Mouse (Mus musculus): ENCODE measurements around the gene Arsa.

Gene Arsa

GRCm38 (mm10) chr15:89496131-89496530, 18.9 kb upstream of the Arsa start:
- DNase-seq (ENCODE audit: low spot score in 2 of 2), result no peak

GRCm38 (mm10) chr15:89494970-89495369, 17.7 kb upstream of the Arsa start:
- DNase-seq (ENCODE audit: low spot score in 2 of 2), result no peak

GRCm38 (mm10) chr15:89488611-89489117, 11.4 kb upstream of the Arsa start:
- no peak for DNase-seq (ENCODE audit: low spot score in 2 of 2)

- no peak for DNase-seq (ENCODE audit: low spot score in 2 of 2)
These were observed 11.0 kb upstream of the Arsa start for GRCm38 (mm10) chr15:89488182-89488581.

- DNase-seq (ENCODE audit: low spot score in 2 of 2), result no peak
These were observed 3.4 kb upstream of the Arsa start for GRCm38 (mm10) chr15:89480584-89480983.

GRCm38 (mm10) chr15:89478622-89479021, 1.4 kb upstream of the Arsa start:
- DNase-seq (ENCODE audit: low spot score in 2 of 2), result no peak

- DNase-seq (ENCODE audit: low spot score in 2 of 2), result no peak
These were observed 581 bp upstream of the Arsa start for GRCm38 (mm10) chr15:89477806-89478205.

GRCm38 (mm10) chr15:89476475-89476815, 780 bp downstream of the Arsa start:
- DNase-seq (ENCODE audit: low spot score in 2 of 2), result no peak

- DNase-seq (ENCODE audit: low spot score in 2 of 2), result peak; percentile 91
These were observed 1.4 kb downstream of the Arsa start for GRCm38 (mm10) chr15:89475611-89476474.

GRCm38 (mm10) chr15:89475293-89475600, 2.0 kb downstream of the Arsa start:
- no peak for DNase-seq (ENCODE audit: low spot score in 2 of 2)

GRCm38 (mm10) chr15:89474596-89475292, 2.5 kb downstream of the Arsa start:
- DNase-seq (ENCODE audit: low spot score in 2 of 2), result no peak

GRCm38 (mm10) chr15:89473921-89474320, 3.3 kb downstream of the Arsa start:
- DNase-seq (ENCODE audit: low spot score in 2 of 2), result no peak

GRCm38 (mm10) chr15:89473370-89473769, 3.9 kb downstream of the Arsa start:
- DNase-seq (ENCODE audit: low spot score in 2 of 2), result no peak

GRCm38 (mm10) chr15:89471476-89471875, 5.7 kb downstream of the Arsa start:
- no peak for DNase-seq (ENCODE audit: low spot score in 2 of 2)

GRCm38 (mm10) chr15:89468577-89468976, 8.6 kb downstream of the Arsa start:
- DNase-seq (ENCODE audit: low spot score in 2 of 2), result no peak

GRCm38 (mm10) chr15:89465052-89465451, 12.2 kb downstream of the Arsa start:
- no peak for DNase-seq (ENCODE audit: low spot score in 2 of 2)

GRCm38 (mm10) chr15:89463334-89464235, 13.6 kb downstream of the Arsa start:
- DNase-seq (ENCODE audit: low spot score in 2 of 2), result no peak

GRCm38 (mm10) chr15:89462176-89462575, 15.0 kb downstream of the Arsa start:
- DNase-seq (ENCODE audit: low spot score in 2 of 2), result no peak

GRCm38 (mm10) chr15:89461321-89461720, 15.9 kb downstream of the Arsa start:
- no peak for DNase-seq (ENCODE audit: low spot score in 2 of 2)

GRCm38 (mm10) chr15:89460298-89460697, 16.9 kb downstream of the Arsa start:
- no peak for DNase-seq (ENCODE audit: low spot score in 2 of 2)

GRCm38 (mm10) chr15:89459821-89460220, 17.4 kb downstream of the Arsa start:
- DNase-seq (ENCODE audit: low spot score in 2 of 2), result no peak

- no peak for DNase-seq (ENCODE audit: low spot score in 2 of 2)
These were observed 18.3 kb downstream of the Arsa start for GRCm38 (mm10) chr15:89458942-89459341.
